ENCODE assay signal across 26 mouse cellular contexts in the genomic region with DNA sequence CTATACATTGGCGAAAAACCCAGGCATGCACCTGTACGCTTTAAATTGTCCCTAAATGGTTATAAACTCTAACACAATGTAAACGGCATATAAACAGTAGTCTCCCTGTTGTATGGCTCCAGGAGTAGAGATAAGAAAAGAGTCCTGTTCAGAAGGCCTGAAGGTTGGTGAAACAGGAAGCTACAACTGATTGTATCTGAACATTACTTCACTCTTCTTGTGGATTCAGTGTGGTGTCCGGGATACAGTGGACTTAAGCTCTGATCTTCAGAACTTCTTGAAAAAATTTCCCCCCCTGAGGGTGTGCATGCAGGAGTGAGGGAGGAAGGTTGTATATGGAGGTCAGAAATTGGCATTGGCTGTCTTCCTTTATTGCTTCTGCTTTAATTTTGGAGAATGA. TPM values are rescaled to one million over a fixed set of nuclear protein-coding genes. Genes with fewer than 3 reads are reported as not detected.
"Had no signal": no experiment of that assay in that cellular context is flagged by ENCODE, and none has a peak within 500 bp of the region (broad histone marks: within the 10 kb centered on the region; RNA-seq: fewer than 3 reads in every experiment).

No protein-coding gene starts in this region.

- H3K27ac ChIP-seq: kidney, postnatal 0 days; layer of hippocampus, adult 2 months; limb, embryonic 10.5 days; limb, embryonic 13.5 days; liver, embryonic 12.5 days; liver, embryonic 15.5 days; lung, embryonic 15.5 days; neural tube, embryonic 13.5 days; stomach, embryonic 15.5 days had no signal

- ATAC-seq: liver, embryonic 12.5 days; midbrain, embryonic 16.5 days had no signal

- H3K4me2 ChIP-seq: limb, embryonic 13.5 days; liver, embryonic 12.5 days; liver, embryonic 15.5 days; lung, embryonic 15.5 days; midbrain, embryonic 11.5 days; neural tube, embryonic 13.5 days; stomach, embryonic 15.5 days had no signal

- DNase-seq: kidney, postnatal 25 days; layer of hippocampus, adult 9-11 months; liver; lung, adult 18-20 months; lung, postnatal 10 days; lung, postnatal 36 days; retina, postnatal 1 day; right cerebral cortex, postnatal 25 days; spleen, adult 18-20 months; thymus, postnatal 36 days had no signal

- H3K9me3 ChIP-seq: limb, embryonic 10.5 days; limb, embryonic 13.5 days; liver, embryonic 12.5 days; liver, embryonic 15.5 days; lung, embryonic 15.5 days; neural tube, embryonic 13.5 days; stomach, embryonic 15.5 days had no signal

- H3K4me3 ChIP-seq: layer of hippocampus, adult 2 months; limb, embryonic 10.5 days; limb, embryonic 13.5 days; liver, embryonic 12.5 days; liver, embryonic 15.5 days; lung, embryonic 15.5 days; myocyte; neural tube, embryonic 13.5 days; stomach, embryonic 15.5 days had no signal

- H3K4me1 ChIP-seq: liver, embryonic 12.5 days; liver, embryonic 15.5 days; stomach, embryonic 15.5 days had no signal

- H3K36me3 ChIP-seq: limb, embryonic 10.5 days; limb, embryonic 13.5 days; liver, embryonic 12.5 days; liver, embryonic 15.5 days; lung, embryonic 15.5 days; neural tube, embryonic 13.5 days; stomach, embryonic 15.5 days had no signal

- H3K9ac ChIP-seq: limb, embryonic 13.5 days; liver, embryonic 12.5 days; liver, embryonic 15.5 days; lung, embryonic 15.5 days; neural tube, embryonic 13.5 days; stomach, embryonic 15.5 days had no signal

- H3K27me3 ChIP-seq: limb, embryonic 13.5 days; liver, embryonic 12.5 days; liver, embryonic 15.5 days; stomach, embryonic 15.5 days had no signal

RNA-seq across cellular contexts. Expression of gene Hsd17b13, which starts 57.7 kb away (rescaled TPM):
- total RNA-seq: layer of hippocampus, adult 2 months; layer of hippocampus, postnatal 25 days; megakaryocyte-erythroid progenitor cell, adult 5-6 weeks; monocyte, adult 5-6 weeks had no signal
- polyA plus RNA-seq: kidney, embryonic 14.5 days; limb, embryonic 10.5 days; limb, embryonic 13.5 days; midbrain, embryonic 11.5 days; midbrain, embryonic 16.5 days; neural tube, embryonic 13.5 days had no signal
